25 mouse cellular contexts compared by ENCODE assay signal in the genomic region with DNA sequence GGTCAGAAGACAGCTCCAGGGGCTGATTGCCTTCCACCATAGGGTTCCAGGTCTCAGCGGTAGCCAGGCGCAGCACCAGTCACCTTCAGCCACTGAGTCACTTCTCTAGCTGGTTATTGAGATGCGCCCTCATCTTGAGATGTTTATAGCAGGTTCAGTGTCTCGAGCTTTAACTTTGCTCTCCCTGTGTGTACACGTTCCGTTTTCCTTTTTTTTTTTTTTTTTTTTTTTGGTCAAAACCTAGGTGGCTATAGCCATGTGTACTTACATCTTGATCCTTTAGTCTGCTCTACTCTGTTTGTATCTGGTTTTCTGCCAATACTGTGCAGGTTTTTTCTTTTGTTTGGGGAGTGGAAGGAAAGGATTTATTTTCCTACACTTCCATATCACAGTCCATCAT.
"Had no signal": no experiment of that assay in that cellular context is flagged by ENCODE, and none has a peak within 500 bp of the region (broad histone marks: within the 10 kb centered on the region; RNA-seq: fewer than 3 reads in every experiment).

No protein-coding gene starts in this region.

- H3K9me3 ChIP-seq: embryonic facial prominence, embryonic 10.5 days; embryonic facial prominence, embryonic 12.5 days; embryonic facial prominence, embryonic 13.5 days; embryonic facial prominence, embryonic 15.5 days; forebrain, embryonic 10.5 days; forebrain, embryonic 12.5 days; forebrain, embryonic 13.5 days; forebrain, embryonic 15.5 days; heart, embryonic 10.5 days had no signal

- H3K4me2 ChIP-seq: embryonic facial prominence, embryonic 12.5 days; embryonic facial prominence, embryonic 13.5 days; embryonic facial prominence, embryonic 15.5 days; forebrain, embryonic 12.5 days; forebrain, embryonic 13.5 days; forebrain, embryonic 15.5 days; heart, embryonic 11.5 days had no signal

- DNase-seq: cerebellum, postnatal 10 days; cerebellum, postnatal 14 days; cerebellum, postnatal 25 days; cerebellum, postnatal 36 days; embryo, embryonic 11 days; forebrain, postnatal 0 days; gastrocnemius, adult 2 months; gastrocnemius, postnatal 10 days; gastrocnemius, postnatal 14 days; gastrocnemius, postnatal 25 days; gastrocnemius, postnatal 36 days; heart, adult 11 months; heart, adult 18-20 months; heart, adult 2 months had no signal

- H3K4me3 ChIP-seq: embryonic facial prominence, embryonic 10.5 days; embryonic facial prominence, embryonic 12.5 days; embryonic facial prominence, embryonic 13.5 days; embryonic facial prominence, embryonic 15.5 days; erythroblast, embryonic 14.5 days; forebrain, embryonic 10.5 days; forebrain, embryonic 12.5 days; forebrain, embryonic 13.5 days; forebrain, embryonic 15.5 days; gastrocnemius, adult 2 months; heart, adult 2 months; heart, embryonic 10.5 days had no signal

- H3K27me3 ChIP-seq: embryonic facial prominence, embryonic 12.5 days; embryonic facial prominence, embryonic 13.5 days; embryonic facial prominence, embryonic 15.5 days; forebrain, embryonic 12.5 days; forebrain, embryonic 13.5 days; forebrain, embryonic 15.5 days had no signal

- H3K36me3 ChIP-seq: embryonic facial prominence, embryonic 10.5 days; forebrain, embryonic 10.5 days; forebrain, embryonic 15.5 days had no signal

- H3K9ac ChIP-seq: embryonic facial prominence, embryonic 12.5 days; embryonic facial prominence, embryonic 13.5 days; embryonic facial prominence, embryonic 15.5 days; forebrain, embryonic 12.5 days; forebrain, embryonic 13.5 days; forebrain, embryonic 15.5 days; forebrain, postnatal 0 days had no signal

- H3K4me1 ChIP-seq: embryonic facial prominence, embryonic 10.5 days; embryonic facial prominence, embryonic 15.5 days; forebrain, embryonic 15.5 days had no signal

- H3K27ac ChIP-seq: embryonic facial prominence, embryonic 10.5 days; embryonic facial prominence, embryonic 12.5 days; embryonic facial prominence, embryonic 13.5 days; embryonic facial prominence, embryonic 15.5 days; forebrain, embryonic 10.5 days; forebrain, embryonic 12.5 days; forebrain, embryonic 13.5 days; forebrain, embryonic 15.5 days; gastrocnemius, adult 2 months; heart, adult 2 months; heart, embryonic 10.5 days had no signal
